Mouse (Mus musculus) bone marrow macrophage, adult 2 months (primary cell): ENCODE data around the gene Terf2.

ENCODE experiments used
- CTCF ChIP-seq: IDR thresholded peaks from 2 replicates; pipeline ENCODE4 v1.5.1; 2012; ENCODE audit warnings: low read depth, mild to moderate bottlenecking, low read length, moderate library complexity
- POLR2A ChIP-seq: IDR thresholded peaks from 2 replicates; pipeline ENCODE4 v1.6.1; 2012; ENCODE audit warnings: mild to moderate bottlenecking, low read depth, low read length, borderline replicate concordance

DNA sequence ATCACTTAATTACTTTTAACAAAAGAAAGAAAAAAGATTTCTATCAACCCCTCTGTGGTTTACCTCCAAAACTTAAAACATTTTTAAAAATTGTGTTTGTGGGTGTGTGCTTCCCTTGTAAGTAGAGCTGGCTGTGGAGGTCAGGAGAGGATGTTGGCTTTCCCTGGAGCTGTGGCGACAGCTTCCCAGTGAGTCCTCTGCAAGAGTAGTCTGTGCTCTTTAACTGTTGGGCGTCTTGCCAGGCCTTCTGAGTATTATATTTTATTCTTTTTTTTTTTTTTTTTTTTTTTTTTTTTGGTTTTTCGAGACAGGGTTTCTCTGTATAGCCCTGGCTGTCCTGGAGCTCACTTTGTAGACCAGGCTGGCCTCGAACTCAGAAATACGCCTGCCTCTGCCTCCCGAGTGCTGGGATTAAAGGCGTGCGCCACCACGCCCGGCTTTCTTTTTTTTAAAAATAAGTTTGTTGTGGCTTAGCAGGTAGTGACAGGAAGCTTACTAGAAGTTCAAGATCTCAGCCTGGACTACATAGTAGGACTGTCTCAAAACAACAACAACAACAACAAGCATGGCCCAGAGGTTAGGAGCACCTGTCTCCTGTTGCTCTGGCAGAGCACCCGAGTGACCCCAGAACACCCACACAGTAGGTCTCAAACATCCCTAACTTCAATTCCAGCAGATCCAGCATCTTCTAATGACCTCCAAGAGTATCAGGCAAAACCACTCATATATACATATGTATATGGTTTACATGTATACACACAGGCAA, 15.2 kb upstream of the Terf2 start:
- TF ChIP-seq CTCF: no peak
- no peak for TF ChIP-seq POLR2A
